In the genomic region with DNA sequence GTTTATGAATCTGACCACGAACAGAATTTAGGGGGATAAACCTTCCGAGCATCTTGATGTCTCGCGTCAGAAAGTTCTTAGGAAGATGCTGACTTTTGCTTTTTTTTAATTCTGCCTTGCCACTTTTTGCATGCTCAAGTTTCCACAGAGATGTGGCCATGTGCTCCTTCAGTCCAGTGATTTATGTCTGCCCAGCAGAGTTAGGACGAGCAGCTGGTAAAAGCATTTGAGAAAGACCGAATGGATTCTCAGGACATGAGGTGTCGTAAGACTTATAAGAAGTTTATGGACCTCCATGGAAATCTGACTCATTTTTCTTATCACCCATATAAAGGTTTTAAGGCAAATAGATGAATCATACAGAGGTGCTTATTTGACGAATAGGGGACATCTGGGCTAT, we compare ENCODE assay signal across 27 mouse cellular contexts. TPM values are rescaled to one million over a fixed set of nuclear protein-coding genes. Genes with fewer than 3 reads are reported as not detected.
A peak's percentile ranks its signal among the peaks of the same experiment; 100 is the strongest.
DNase-seq lines count a peak whose midpoint lies in the region; ATAC-seq and TF ChIP-seq lines count a peak whose summit lies in the region.
"Had no signal": no experiment of that assay in that cellular context is flagged by ENCODE, and none has a peak within 500 bp of the region (broad histone marks: within the 10 kb centered on the region; RNA-seq: fewer than 3 reads in every experiment).

No protein-coding gene starts in this region.

- no peak overlapping the region for H3K4me3 ChIP-seq in heart, embryonic 10.5 days
- no peak overlapping the region for H3K4me3 ChIP-seq in lung, postnatal 0 days (ENCODE audit: low read depth, low read length)
- no peak overlapping the region for H3K4me3 ChIP-seq in intestine, postnatal 0 days (ENCODE audit: low read depth, low read length)
- H3K4me3 ChIP-seq: embryonic facial prominence, embryonic 12.5 days; forebrain, embryonic 15.5 days; heart, adult 2 months; heart, embryonic 12.5 days; hindbrain, embryonic 10.5 days had no signal

- 89% methylated on average over 8 of the region's 8 CpGs for WGBS in heart, embryonic 10.5 days
- WGBS in lung, postnatal 0 days = 76% methylated on average over 8 of the region's 8 CpGs
- WGBS in intestine, postnatal 0 days = 57% methylated on average over 8 of the region's 8 CpGs

- H3K4me1 ChIP-seq in heart, embryonic 10.5 days = no peaks in the 10 kb centered on the region
- H3K4me1 ChIP-seq in lung, postnatal 0 days (ENCODE audit: insufficient read depth, low read depth, low read length) = no peaks in the 10 kb centered on the region
- H3K4me1 ChIP-seq in intestine, postnatal 0 days (replicated peaks; ENCODE audit: control insufficient read depth, insufficient read depth, low read length) = no peaks in the 10 kb centered on the region
- H3K4me1 ChIP-seq: embryonic facial prominence, embryonic 12.5 days; forebrain, embryonic 15.5 days; hindbrain, embryonic 10.5 days had no signal

- H3K27me3 ChIP-seq in heart, embryonic 10.5 days (ENCODE audit: insufficient read depth, poor library complexity, severe bottlenecking) = no peaks in the 10 kb centered on the region
- H3K27me3 ChIP-seq in lung, postnatal 0 days (replicated peaks; ENCODE audit: insufficient read depth, low read length) = no peaks in the 10 kb centered on the region
- no peaks in the 10 kb centered on the region for H3K27me3 ChIP-seq in intestine, postnatal 0 days (replicated peaks; ENCODE audit: control insufficient read depth, insufficient read depth, low read length)
- H3K27me3 ChIP-seq: embryonic facial prominence, embryonic 12.5 days; forebrain, embryonic 15.5 days; heart, embryonic 12.5 days had no signal

- no peak overlapping the region for H3K9ac ChIP-seq in lung, postnatal 0 days (replicated peaks; ENCODE audit: low read depth)
- H3K9ac ChIP-seq in intestine, postnatal 0 days (ENCODE audit: low read depth, low read length) = no peak overlapping the region
- H3K9ac ChIP-seq: embryonic facial prominence, embryonic 12.5 days; forebrain, embryonic 15.5 days; heart, embryonic 12.5 days; hindbrain, embryonic 14.5 days had no signal

- no peak overlapping the region for H3K27ac ChIP-seq in heart, embryonic 10.5 days
- H3K27ac ChIP-seq in lung, postnatal 0 days (ENCODE audit: low read length) = no peak overlapping the region
- no peak overlapping the region for H3K27ac ChIP-seq in intestine, postnatal 0 days (ENCODE audit: low read depth, low read length)
- H3K27ac ChIP-seq: embryonic facial prominence, embryonic 12.5 days; forebrain, embryonic 15.5 days; heart, adult 2 months; hindbrain, embryonic 10.5 days; hindbrain, embryonic 14.5 days had no signal

- H3K4me2 ChIP-seq in lung, postnatal 0 days (replicated peaks; ENCODE audit: low read depth, low read length) = no peak overlapping the region
- no peak overlapping the region for H3K4me2 ChIP-seq in intestine, postnatal 0 days (replicated peaks; ENCODE audit: low read depth)
- H3K4me2 ChIP-seq: embryonic facial prominence, embryonic 12.5 days; forebrain, embryonic 15.5 days; heart, embryonic 12.5 days; hindbrain, embryonic 14.5 days had no signal

- no peaks in the 10 kb centered on the region for H3K9me3 ChIP-seq in heart, embryonic 10.5 days
- no peaks in the 10 kb centered on the region for H3K9me3 ChIP-seq in lung, postnatal 0 days (ENCODE audit: low read length)
- no peaks in the 10 kb centered on the region for H3K9me3 ChIP-seq in intestine, postnatal 0 days (ENCODE audit: control insufficient read depth)
- H3K9me3 ChIP-seq: embryonic facial prominence, embryonic 12.5 days; forebrain, embryonic 15.5 days; heart, embryonic 12.5 days; hindbrain, embryonic 10.5 days had no signal

- TF ChIP-seq CTCF in lung, postnatal 0 days (IDR thresholded peaks at IDR 0.05) = no peak
- no peak for TF ChIP-seq CTCF in intestine, postnatal 0 days (IDR thresholded peaks at IDR 0.05; ENCODE audit: low read depth)

- no peaks in the 10 kb centered on the region for H3K36me3 ChIP-seq in heart, embryonic 10.5 days
- H3K36me3 ChIP-seq in lung, postnatal 0 days (ENCODE audit: insufficient read depth, low read length) = no peaks in the 10 kb centered on the region
- H3K36me3 ChIP-seq in intestine, postnatal 0 days (ENCODE audit: control insufficient read depth, insufficient read depth) = no peaks in the 10 kb centered on the region
- H3K36me3 ChIP-seq: embryonic facial prominence, embryonic 12.5 days; forebrain, embryonic 15.5 days; heart, embryonic 12.5 days; hindbrain, embryonic 10.5 days had no signal

- DNase-seq in heart, adult 11 months = peak; percentile 13
- DNase-seq in heart, embryonic 10.5 days (ENCODE audit: low spot score) = no peak
- peak; percentile 46 for DNase-seq in lung, postnatal 0 days (ENCODE audit: low spot score)
- DNase-seq in lung, postnatal 14 days = no peak
- peak; percentile 35 for DNase-seq in forelimb bud, embryonic 11.5 days (ENCODE audit: low read depth, low spot score)
- DNase-seq in left cerebral cortex, adult 8-10 months (ENCODE audit: low spot score in 2 of 2) = no peak
- DNase-seq: adrenal gland, adult 8-10 months; cerebellum, adult 11 months; cerebellum, adult 8-10 months; cerebellum, postnatal 25 days; gastrocnemius, postnatal 10 days; heart, adult 2 months had no signal

- no peak for ATAC-seq in lung, postnatal 0 days
- ATAC-seq in intestine, postnatal 0 days = no peak
- ATAC-seq: forebrain, embryonic 15.5 days had no signal

- no peak for TF ChIP-seq EP300 in lung, postnatal 0 days (IDR thresholded peaks at IDR 0.05)

RNA-seq across cellular contexts. Expression of a gene that starts 19.1 kb away (rescaled TPM):
- not detected in 2 replicates for polyA plus RNA-seq in heart, embryonic 10.5 days (2016; fragmentation: Nextera tagmentation; extraction: Ambion mirVana)
- polyA plus RNA-seq in lung, postnatal 0 days (2015; fragmentation: Nextera tagmentation; extraction: Ambion mirVana) = not detected in 2 replicates
- not detected in 2 replicates for polyA plus RNA-seq in intestine, postnatal 0 days (2015; fragmentation: Nextera tagmentation; extraction: Ambion mirVana)
- not detected for total RNA-seq in left cerebral cortex, adult 8-10 months (2022)
- total RNA-seq: adrenal gland, adult 8-10 months; adrenal gland, postnatal 4 days; ES-E14; gastrocnemius, postnatal 10 days; gastrocnemius, postnatal 4 days; heart, adult 2 months; heart, postnatal 25 days had no signal
- polyA plus RNA-seq: brain, embryonic 14.5 days; cortical plate, adult 2 months; forebrain, embryonic 11.5 days; forebrain, embryonic 15.5 days; frontal cortex, adult 2 months; heart, adult 2 months; heart, embryonic 16.5 days; hindbrain, embryonic 14.5 days had no signal

Comparison
In these comparisons a context has a peak if more than half of its experiments do, and no peak if none do; other contexts are left out.
1. DNase-seq: peak in heart, adult 11 months (single experiment), lung, postnatal 0 days (single experiment) and forelimb bud, embryonic 11.5 days (single experiment); none in heart, embryonic 10.5 days (single experiment), lung, postnatal 14 days (single experiment) and left cerebral cortex, adult 8-10 months (0 of 2).